In genomic region chr1:174674586-174674985, GRCm38 (mm10) we compare ENCODE assay signal across 11 mouse cellular contexts.
DNase-seq lines count a peak whose midpoint lies in the region; ATAC-seq and TF ChIP-seq lines count a peak whose summit lies in the region.
"Had no signal": no experiment of that assay in that cellular context is flagged by ENCODE, and none has a peak within 500 bp of the region (broad histone marks: within the 10 kb centered on the region; RNA-seq: fewer than 3 reads in every experiment).

No protein-coding gene starts in this region.

- intact Hi-C loops in gastrocnemius, adult 2 months (cut with DNase I), result no loop called here

- H3K4me3 ChIP-seq in gastrocnemius, adult 2 months, result no peak overlapping the region
- H3K4me3 ChIP-seq in cerebellum, adult 2 months (replicated peaks; ENCODE audit: insufficient read depth, low read depth, low read length), result no peak overlapping the region
- H3K4me3 ChIP-seq: embryonic facial prominence, embryonic 15.5 days; heart, embryonic 15.5 days had no signal

- no peak for DNase-seq in gastrocnemius, adult 2 months
- no peak for DNase-seq in gastrocnemius, postnatal 25 days
- DNase-seq in spleen, postnatal 10 days (ENCODE audit: low spot score in 2 of 2), result peak; percentile 10 to 53
- DNase-seq in spleen, postnatal 36 days (ENCODE audit: low spot score in 2 of 2), result no peak
- DNase-seq in adrenal gland, postnatal 36 days, result peak; percentile 7 to 23
- no peak for DNase-seq in cerebellum, adult 2 months
- no peak for DNase-seq in layer of hippocampus, postnatal 25 days (ENCODE audit: extremely low spot score in 1 of 2, low spot score in 1 of 2)
- DNase-seq: lung, postnatal 36 days had no signal

- no peak for TF ChIP-seq POLR2A in cerebellum, adult 2 months (IDR thresholded peaks at IDR 0.05; ENCODE audit: borderline replicate concordance, insufficient read depth, low read length)

- 69% methylated on average over 8 of the region's 8 CpGs for WGBS in cerebellum, adult 2 months

- H3K27ac ChIP-seq in gastrocnemius, adult 2 months, result no peak overlapping the region
- H3K27ac ChIP-seq in cerebellum, adult 2 months (ENCODE audit: insufficient read depth, low read length), result no peak overlapping the region
- H3K27ac ChIP-seq: embryonic facial prominence, embryonic 15.5 days; heart, embryonic 15.5 days had no signal

- H3K27me3 ChIP-seq in cerebellum, adult 2 months (ENCODE audit: control insufficient read depth, insufficient read depth, low read length), result no peaks in the 10 kb centered on the region
- H3K27me3 ChIP-seq: embryonic facial prominence, embryonic 15.5 days; heart, embryonic 15.5 days had no signal

- H3K4me1 ChIP-seq in cerebellum, adult 2 months (ENCODE audit: control insufficient read depth, insufficient read depth, low read length), result no peaks in the 10 kb centered on the region; the same call in 1 of the 2 replicates
- H3K4me1 ChIP-seq: heart, embryonic 15.5 days had no signal

- peak; percentile 87 for ATAC-seq in megakaryocyte progenitor cell, adult 5-6 weeks (replicated peaks; ENCODE audit: poor library complexity)

- peak; percentile 28; the same call in 1 of the 2 replicates for TF ChIP-seq CTCF in gastrocnemius, adult 2 months (IDR thresholded peaks at IDR 0.05)
- no peak for TF ChIP-seq CTCF in cerebellum, adult 2 months (IDR thresholded peaks at IDR 0.05; ENCODE audit: borderline replicate concordance, insufficient read depth, low read depth, low read length)

Comparison
In these comparisons a context has a peak if more than half of its experiments do, and no peak if none do; other contexts are left out.
1. DNase-seq: peak in spleen, postnatal 10 days (2 of 2) and adrenal gland, postnatal 36 days (2 of 2); none in gastrocnemius, adult 2 months (single experiment), gastrocnemius, postnatal 25 days (single experiment), spleen, postnatal 36 days (0 of 2), cerebellum, adult 2 months (0 of 2) and layer of hippocampus, postnatal 25 days (0 of 2).